Mouse (Mus musculus) megakaryocyte, embryonic 14.5 days (primary cell): ENCODE results near the gene Prss46.

ENCODE experiments used
- FLI1 ChIP-seq: IDR thresholded peaks from 2 replicates; pipeline ENCODE4 v1.6.1; 2012; ENCODE audit warnings: low read length, inconsistent platforms, mixed read lengths
- GATA1 ChIP-seq: IDR thresholded peaks from 3 replicates; pipeline ENCODE4 v1.6.1; 2012; ENCODE audit warnings: mixed read lengths, low read length, inconsistent platforms, borderline replicate concordance

- TF ChIP-seq GATA1 (no peak), FLI1 (no peak)
Observed at GRCm38 (mm10) chr9:110856920-110857319, 12.6 kb downstream of the Prss46 start.
